Mouse (Mus musculus): Measurements from ENCODE around the gene Ubiad1. TPM values are rescaled to one million over a fixed set of nuclear protein-coding genes. Genes with fewer than 3 reads are reported as not detected.

The Ubiad1 gene
- polyA plus RNA-seq, 1 experiment from 2014 or later = 24.6 TPM

GRCm38 (mm10) chr4:148434554-148434953, 10.0 kb downstream of the Ubiad1 start:
- no peak for ATAC-seq
- peaks cover 13% of the 10 kb centered on the region for H3K36me3 ChIP-seq (ENCODE audit: control insufficient read depth, insufficient read depth, low read length)
- no peaks in the 10 kb centered on the region for H3K4me1 ChIP-seq (ENCODE audit: control insufficient read depth, insufficient read depth, low read length)
- no peak overlapping the region for H3K4me3 ChIP-seq (ENCODE audit: low read length)
- H3K9ac ChIP-seq (ENCODE audit: low read depth, low read length) = no peak overlapping the region
- no peaks in the 10 kb centered on the region for H3K9me3 ChIP-seq (ENCODE audit: control insufficient read depth, low read length)
- H3K27me3 ChIP-seq (replicated peaks; ENCODE audit: control insufficient read depth, insufficient read depth, low read length) = no peaks in the 10 kb centered on the region
- H3K4me2 ChIP-seq (ENCODE audit: low read depth, low read length) = no peak overlapping the region
- no peak overlapping the region for H3K27ac ChIP-seq (ENCODE audit: low read length)
- WGBS = 85% methylated on average over 4 of the region's 4 CpGs

- Histone ChIP-seq H3K4me1 (ENCODE audit: control insufficient read depth, insufficient read depth, low read length) (no peaks in the 10 kb centered on the region), H3K4me3 (ENCODE audit: low read length) (no peak overlapping the region), H3K27me3 (replicated peaks; ENCODE audit: control insufficient read depth, insufficient read depth, low read length) (no peaks in the 10 kb centered on the region), H3K27ac (ENCODE audit: low read length) (no peak overlapping the region), H3K36me3 (ENCODE audit: control insufficient read depth, insufficient read depth, low read length) (peaks cover 13% of the 10 kb centered on the region), H3K9me3 (ENCODE audit: control insufficient read depth, low read length) (no peaks in the 10 kb centered on the region), H3K4me2 (ENCODE audit: low read depth, low read length) (no peak overlapping the region), H3K9ac (ENCODE audit: low read depth, low read length) (no peak overlapping the region)
- WGBS = 77% methylated on average over 5 of the region's 5 CpGs
- peak; percentile 42; the same call in 1 of the 2 replicates for ATAC-seq
Measured at GRCm38 (mm10) chr4:148433813-148434212, 10.8 kb downstream of the Ubiad1 start.

GRCm38 (mm10) chr4:148433336-148433735, 11.2 kb downstream of the Ubiad1 start:
- H3K9me3 ChIP-seq (ENCODE audit: control insufficient read depth, low read length) = no peaks in the 10 kb centered on the region
- no peaks in the 10 kb centered on the region for H3K4me1 ChIP-seq (ENCODE audit: control insufficient read depth, insufficient read depth, low read length)
- peak; percentile 73 for ATAC-seq
- H3K27ac ChIP-seq (ENCODE audit: low read length) = no peak overlapping the region
- peaks cover 13% of the 10 kb centered on the region for H3K36me3 ChIP-seq (ENCODE audit: control insufficient read depth, insufficient read depth, low read length)
- H3K27me3 ChIP-seq (replicated peaks; ENCODE audit: control insufficient read depth, insufficient read depth, low read length) = no peaks in the 10 kb centered on the region
- H3K4me3 ChIP-seq (ENCODE audit: low read length) = no peak overlapping the region
- H3K9ac ChIP-seq (ENCODE audit: low read depth, low read length) = no peak overlapping the region
- 81% methylated on average over 18 of the region's 18 CpGs for WGBS
- no peak overlapping the region for H3K4me2 ChIP-seq (ENCODE audit: low read depth, low read length)

GRCm38 (mm10) chr4:148432488-148432887, 12.1 kb downstream of the Ubiad1 start:
- no peaks in the 10 kb centered on the region for H3K27me3 ChIP-seq (replicated peaks; ENCODE audit: control insufficient read depth, insufficient read depth, low read length)
- WGBS = 76% methylated on average over 4 of the region's 4 CpGs
- no peak overlapping the region for H3K9ac ChIP-seq (ENCODE audit: low read depth, low read length)
- no peaks in the 10 kb centered on the region for H3K9me3 ChIP-seq (ENCODE audit: control insufficient read depth, low read length)
- H3K36me3 ChIP-seq (ENCODE audit: control insufficient read depth, insufficient read depth, low read length) = peaks cover 13% of the 10 kb centered on the region
- H3K4me3 ChIP-seq (ENCODE audit: low read length) = no peak overlapping the region
- H3K4me1 ChIP-seq (ENCODE audit: control insufficient read depth, insufficient read depth, low read length) = no peaks in the 10 kb centered on the region
- H3K4me2 ChIP-seq (ENCODE audit: low read depth, low read length) = no peak overlapping the region
- no peak overlapping the region for H3K27ac ChIP-seq (ENCODE audit: low read length)
- ATAC-seq = 0 out of 2 replicates have a peak, but pooled peaks have one; percentile 12

GRCm38 (mm10) chr4:148430880-148431519, 13.6 kb downstream of the Ubiad1 start:
- peaks cover 11% of the 10 kb centered on the region for H3K36me3 ChIP-seq (ENCODE audit: control insufficient read depth, insufficient read depth, low read length)
- no peaks in the 10 kb centered on the region for H3K27me3 ChIP-seq (replicated peaks; ENCODE audit: control insufficient read depth, insufficient read depth, low read length)
- H3K4me2 ChIP-seq (ENCODE audit: low read depth, low read length) = no peak overlapping the region
- H3K9ac ChIP-seq (ENCODE audit: low read depth, low read length) = no peak overlapping the region
- no peak overlapping the region for H3K4me3 ChIP-seq (ENCODE audit: low read length)
- 78% methylated on average over 11 of the region's 11 CpGs for WGBS
- no peaks in the 10 kb centered on the region for H3K9me3 ChIP-seq (ENCODE audit: control insufficient read depth, low read length)
- H3K4me1 ChIP-seq (ENCODE audit: control insufficient read depth, insufficient read depth, low read length) = no peaks in the 10 kb centered on the region
- no peak overlapping the region for H3K27ac ChIP-seq (ENCODE audit: low read length)
- ATAC-seq = no peak

- no peak overlapping the region for H3K9ac ChIP-seq (ENCODE audit: low read depth, low read length)
- ATAC-seq = 0 out of 2 replicates have a peak, but pooled peaks have one; percentile 20
- H3K4me1 ChIP-seq (ENCODE audit: control insufficient read depth, insufficient read depth, low read length) = no peaks in the 10 kb centered on the region
- H3K36me3 ChIP-seq (ENCODE audit: control insufficient read depth, insufficient read depth, low read length) = peaks cover 4% of the 10 kb centered on the region; the same call in 1 of the 2 replicates
- no peak overlapping the region for H3K4me2 ChIP-seq (ENCODE audit: low read depth, low read length)
- no peaks in the 10 kb centered on the region for H3K27me3 ChIP-seq (replicated peaks; ENCODE audit: control insufficient read depth, insufficient read depth, low read length)
- H3K27ac ChIP-seq (ENCODE audit: low read length) = no peak overlapping the region
- H3K9me3 ChIP-seq (ENCODE audit: control insufficient read depth, low read length) = no peaks in the 10 kb centered on the region
- 30% methylated on average over 6 of the region's 6 CpGs for WGBS
- no peak overlapping the region for H3K4me3 ChIP-seq (ENCODE audit: low read length)
Measured at GRCm38 (mm10) chr4:148429686-148430085, 14.9 kb downstream of the Ubiad1 start.

GRCm38 (mm10) chr4:148429121-148429520, 15.4 kb downstream of the Ubiad1 start:
- no peak overlapping the region for H3K4me2 ChIP-seq (ENCODE audit: low read depth, low read length)
- ATAC-seq = no peak
- H3K9me3 ChIP-seq (ENCODE audit: control insufficient read depth, low read length) = no peaks in the 10 kb centered on the region
- H3K9ac ChIP-seq (ENCODE audit: low read depth, low read length) = no peak overlapping the region
- no peak overlapping the region for H3K4me3 ChIP-seq (ENCODE audit: low read length)
- H3K4me1 ChIP-seq (ENCODE audit: control insufficient read depth, insufficient read depth, low read length) = no peaks in the 10 kb centered on the region
- H3K27me3 ChIP-seq (replicated peaks; ENCODE audit: control insufficient read depth, insufficient read depth, low read length) = no peaks in the 10 kb centered on the region
- H3K27ac ChIP-seq (ENCODE audit: low read length) = no peak overlapping the region
- 85% methylated on average over 11 of the region's 11 CpGs for WGBS
- H3K36me3 ChIP-seq (ENCODE audit: control insufficient read depth, insufficient read depth, low read length) = peaks cover 4% of the 10 kb centered on the region; the same call in 1 of the 2 replicates

GRCm38 (mm10) chr4:148428544-148428943, 16.0 kb downstream of the Ubiad1 start:
- no peak for ATAC-seq
- H3K36me3 ChIP-seq (ENCODE audit: control insufficient read depth, insufficient read depth, low read length) = peaks cover 1% of the 10 kb centered on the region; the same call in 1 of the 2 replicates
- no peak overlapping the region for H3K9ac ChIP-seq (ENCODE audit: low read depth, low read length)
- H3K27ac ChIP-seq (ENCODE audit: low read length) = no peak overlapping the region
- H3K4me3 ChIP-seq (ENCODE audit: low read length) = no peak overlapping the region
- 80% methylated on average over 5 of the region's 5 CpGs for WGBS
- H3K4me1 ChIP-seq (ENCODE audit: control insufficient read depth, insufficient read depth, low read length) = no peaks in the 10 kb centered on the region
- no peaks in the 10 kb centered on the region for H3K9me3 ChIP-seq (ENCODE audit: control insufficient read depth, low read length)
- H3K4me2 ChIP-seq (ENCODE audit: low read depth, low read length) = no peak overlapping the region
- no peaks in the 10 kb centered on the region for H3K27me3 ChIP-seq (replicated peaks; ENCODE audit: control insufficient read depth, insufficient read depth, low read length)

GRCm38 (mm10) chr4:148426950-148427850, 17.4 kb downstream of the Ubiad1 start:
- ATAC-seq = no peak
- no peaks in the 10 kb centered on the region for H3K36me3 ChIP-seq (ENCODE audit: control insufficient read depth, insufficient read depth, low read length)
- 79% methylated on average over 10 of the region's 10 CpGs for WGBS
- no peak overlapping the region for H3K9ac ChIP-seq (ENCODE audit: low read depth, low read length)
- H3K4me1 ChIP-seq (ENCODE audit: control insufficient read depth, insufficient read depth, low read length) = no peaks in the 10 kb centered on the region
- no peaks in the 10 kb centered on the region for H3K9me3 ChIP-seq (ENCODE audit: control insufficient read depth, low read length)
- H3K27ac ChIP-seq (ENCODE audit: low read length) = no peak overlapping the region
- no peaks in the 10 kb centered on the region for H3K27me3 ChIP-seq (replicated peaks; ENCODE audit: control insufficient read depth, insufficient read depth, low read length)
- no peak overlapping the region for H3K4me2 ChIP-seq (ENCODE audit: low read depth, low read length)
- no peak overlapping the region for H3K4me3 ChIP-seq (ENCODE audit: low read length)

Data from intestine, embryonic 16.5 days (tissue).